Mouse (Mus musculus) CD8-positive naive resting alpha-beta T cell, adult 2 months (primary cell): ENCODE measurements around the gene Gm11627.
A peak's percentile ranks its signal among the peaks of the same experiment; 100 is the strongest.

Source experiments
- DNase-seq, 2 experiments: peaks; one replicate each; pipeline ENCODE4 v3.0.0; 2022; ENCODE audit warnings: low read depth in 2 of 2, low spot score in 2 of 2

Gm11627 gene

DNA sequence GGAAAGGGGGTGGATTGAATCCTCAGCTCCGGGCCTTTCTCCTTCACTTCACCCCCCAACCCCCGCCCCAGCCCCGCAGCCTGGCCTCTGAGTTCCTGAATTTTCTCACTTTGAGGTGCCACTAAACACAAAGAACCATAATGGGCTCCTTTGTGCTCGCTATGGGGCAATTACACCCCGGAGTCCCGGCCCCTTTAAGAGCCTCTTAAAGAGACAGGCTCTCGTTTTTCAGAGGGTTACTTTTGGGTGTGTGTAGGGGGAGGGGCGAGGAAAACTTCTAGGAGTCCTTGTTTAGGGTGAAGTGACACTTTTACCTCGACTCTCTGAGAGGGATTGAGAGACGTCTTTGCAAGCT is 24.2 kb upstream of the Gm11627 start:
- DNase-seq, result no peak

DNA sequence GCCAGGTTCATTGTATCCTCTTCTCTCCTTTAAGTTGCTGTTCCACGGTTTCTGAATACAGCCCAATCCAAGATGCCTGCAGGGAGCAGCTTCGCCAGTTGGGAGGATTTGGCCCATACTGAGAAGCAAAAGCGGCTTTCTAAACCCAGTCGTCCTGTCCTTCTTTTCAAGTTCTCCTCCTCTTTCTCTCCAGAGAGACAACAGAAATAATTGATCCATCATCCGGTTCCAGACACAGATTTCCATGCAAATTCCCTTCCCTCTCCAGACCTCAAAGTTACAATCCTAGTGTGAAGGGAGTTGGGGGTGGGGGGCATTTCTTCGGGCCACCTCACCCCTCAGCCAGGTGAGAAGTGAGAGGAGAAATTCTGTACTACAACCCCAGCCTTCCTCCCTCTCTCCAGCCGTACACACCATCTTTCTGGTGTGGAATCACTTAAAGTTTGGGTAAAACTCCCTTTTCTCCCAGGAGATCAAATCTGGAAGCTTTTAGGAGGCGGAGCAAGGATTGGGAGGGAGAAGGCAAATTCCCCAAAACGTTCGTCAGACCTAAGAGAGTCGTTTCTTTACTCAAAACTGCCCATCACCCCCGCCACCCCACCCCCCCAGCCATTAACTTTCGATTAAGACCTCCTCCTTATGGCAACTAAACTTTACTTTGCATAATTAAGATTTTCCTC is 23.7 kb upstream of the Gm11627 start:
- DNase-seq, result no peak

DNA sequence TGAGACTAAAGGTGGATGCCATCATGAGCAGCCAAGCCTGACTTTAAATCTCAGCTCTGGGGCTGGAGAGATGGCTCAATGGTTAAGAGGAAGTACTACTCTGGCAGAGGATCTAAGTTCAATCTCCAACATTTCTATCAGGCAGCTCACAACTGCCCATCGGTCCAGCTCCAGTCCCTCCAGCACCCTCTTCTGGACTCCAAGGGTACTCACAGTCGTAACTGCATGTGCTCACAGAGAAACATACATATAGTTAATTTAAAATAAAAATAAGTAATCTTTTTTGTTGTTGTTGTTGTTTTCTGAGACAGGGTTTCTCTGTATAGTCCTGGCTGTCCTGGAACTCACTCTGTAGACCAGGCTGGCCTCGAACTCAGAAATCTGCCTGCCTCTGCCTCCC is 20.7 kb upstream of the Gm11627 start:
- no peak for DNase-seq

DNA sequence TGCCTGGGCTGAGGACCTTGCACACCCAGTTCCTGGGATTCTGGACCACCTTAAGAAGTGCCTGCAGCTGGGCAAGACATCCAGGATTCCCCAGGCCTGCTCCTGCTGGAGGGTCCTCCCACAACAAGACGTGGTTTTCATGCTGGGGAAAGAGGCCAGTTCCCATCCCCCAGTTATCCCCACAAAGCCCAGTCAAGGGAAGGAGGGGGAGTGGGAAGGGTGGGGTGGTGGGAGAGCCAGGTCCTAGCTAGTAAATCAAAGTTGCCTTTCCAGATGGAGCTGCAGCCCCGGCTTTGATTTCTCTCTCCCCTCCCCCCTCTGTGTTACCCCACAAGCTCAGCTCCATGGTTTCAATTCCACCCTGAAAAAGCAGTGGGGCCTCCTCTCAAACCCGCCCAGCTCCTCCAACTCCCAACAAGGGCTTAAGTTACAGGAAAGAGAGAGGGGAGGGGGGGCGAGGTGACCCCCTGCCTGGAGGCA is 16.1 kb upstream of the Gm11627 start:
- no peak for DNase-seq

DNA sequence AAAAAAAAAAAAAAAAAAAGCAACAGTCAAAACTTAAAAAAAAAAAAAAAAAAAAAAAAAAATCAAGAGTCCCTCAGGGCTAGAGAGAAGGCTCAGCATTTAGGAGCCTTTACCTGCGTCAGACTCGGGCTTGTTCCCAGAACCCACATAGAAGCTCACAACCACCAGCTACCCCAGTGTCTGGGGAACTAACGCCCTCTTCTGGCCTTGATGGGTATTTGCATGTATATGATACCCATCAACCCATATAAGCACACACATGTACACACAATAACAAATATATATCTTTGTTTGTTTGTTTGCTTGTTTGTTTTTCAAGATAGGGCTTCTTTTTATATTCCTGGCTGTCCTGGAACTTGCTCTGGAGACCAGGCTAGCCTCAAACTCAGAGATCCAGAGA is 8.3 kb upstream of the Gm11627 start:
- no peak for DNase-seq

DNA sequence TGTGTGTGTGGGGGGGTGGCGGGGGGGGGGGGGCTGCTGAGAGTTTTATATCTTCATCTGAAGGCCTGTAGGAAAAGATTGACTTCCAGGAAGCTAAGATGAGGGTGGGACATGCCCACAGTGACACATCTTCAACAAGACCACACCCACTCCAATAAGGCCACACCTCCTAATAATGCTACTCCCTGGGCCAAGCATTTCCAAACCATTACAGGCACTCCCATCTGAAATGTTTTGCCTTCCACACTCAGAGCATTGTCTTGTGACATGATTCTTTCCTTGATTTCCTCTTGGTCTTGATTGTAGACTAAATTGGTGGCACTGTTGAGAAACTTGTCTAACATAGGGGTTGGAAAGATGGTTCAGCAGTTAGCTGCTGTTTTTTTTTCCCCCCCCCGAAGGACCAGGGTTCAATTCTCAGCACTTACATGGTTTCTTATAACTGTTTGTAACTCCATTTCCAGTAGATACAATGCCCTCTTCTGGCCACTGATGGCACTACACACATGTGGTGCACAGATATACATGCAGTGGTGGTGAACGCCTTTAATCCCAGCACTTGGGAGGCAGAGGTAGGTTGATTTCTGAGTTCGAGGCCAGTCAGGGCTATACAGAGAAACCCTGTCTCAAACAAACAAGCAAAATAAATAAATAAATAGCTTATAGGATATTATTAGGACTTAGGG is 7.3 kb upstream of the Gm11627 start:
- no peak for DNase-seq

DNA sequence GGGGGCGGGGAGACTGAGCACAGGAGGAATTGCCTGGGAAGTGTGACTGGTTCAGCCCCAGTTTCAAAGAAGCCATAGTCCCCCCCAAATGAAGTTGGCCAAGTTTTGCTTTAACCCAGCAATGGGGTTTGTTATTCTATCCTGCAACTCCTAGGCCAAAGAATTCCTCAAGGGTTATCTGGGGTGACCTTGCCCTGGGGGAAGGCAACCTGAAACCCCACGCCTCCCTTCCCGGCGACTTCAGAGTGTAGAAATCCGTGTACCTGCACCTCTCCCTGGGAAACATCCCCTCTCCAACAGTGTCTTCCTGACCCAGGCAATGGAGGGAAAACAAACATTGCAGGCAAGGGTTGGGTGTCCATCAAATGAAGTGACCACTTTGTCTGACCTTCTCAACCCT is 3.5 kb upstream of the Gm11627 start:
- no peak for DNase-seq

DNA sequence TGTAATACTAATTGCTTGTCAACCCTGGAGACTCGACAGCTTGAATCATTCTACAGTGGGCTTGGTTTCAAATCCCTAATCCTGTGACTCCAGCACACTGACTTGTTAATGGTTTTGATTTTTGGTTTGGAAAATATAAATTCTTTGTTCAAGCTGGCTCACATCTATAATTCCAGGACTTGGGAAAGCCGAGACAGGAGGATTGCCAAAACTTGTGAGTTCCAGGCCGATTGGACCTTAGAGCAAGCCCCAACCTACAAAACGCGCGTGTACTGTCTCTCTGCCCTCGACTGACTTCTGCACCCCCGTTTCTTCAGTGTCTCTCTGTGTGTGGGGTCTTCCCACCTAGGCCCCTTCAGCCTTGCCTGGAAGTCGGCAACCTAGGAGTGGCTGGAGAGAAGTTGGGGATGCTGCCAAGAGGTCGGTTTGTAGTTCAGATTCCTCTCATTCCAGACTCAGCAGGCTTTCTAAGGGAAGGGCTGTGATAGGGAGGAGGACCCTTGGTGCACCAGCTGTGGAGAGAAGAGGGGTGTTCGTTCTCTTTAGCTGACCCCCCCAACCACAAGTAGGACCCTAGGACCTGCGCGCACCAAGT is 2.9 kb upstream of the Gm11627 start:
- DNase-seq, result no peak

DNA sequence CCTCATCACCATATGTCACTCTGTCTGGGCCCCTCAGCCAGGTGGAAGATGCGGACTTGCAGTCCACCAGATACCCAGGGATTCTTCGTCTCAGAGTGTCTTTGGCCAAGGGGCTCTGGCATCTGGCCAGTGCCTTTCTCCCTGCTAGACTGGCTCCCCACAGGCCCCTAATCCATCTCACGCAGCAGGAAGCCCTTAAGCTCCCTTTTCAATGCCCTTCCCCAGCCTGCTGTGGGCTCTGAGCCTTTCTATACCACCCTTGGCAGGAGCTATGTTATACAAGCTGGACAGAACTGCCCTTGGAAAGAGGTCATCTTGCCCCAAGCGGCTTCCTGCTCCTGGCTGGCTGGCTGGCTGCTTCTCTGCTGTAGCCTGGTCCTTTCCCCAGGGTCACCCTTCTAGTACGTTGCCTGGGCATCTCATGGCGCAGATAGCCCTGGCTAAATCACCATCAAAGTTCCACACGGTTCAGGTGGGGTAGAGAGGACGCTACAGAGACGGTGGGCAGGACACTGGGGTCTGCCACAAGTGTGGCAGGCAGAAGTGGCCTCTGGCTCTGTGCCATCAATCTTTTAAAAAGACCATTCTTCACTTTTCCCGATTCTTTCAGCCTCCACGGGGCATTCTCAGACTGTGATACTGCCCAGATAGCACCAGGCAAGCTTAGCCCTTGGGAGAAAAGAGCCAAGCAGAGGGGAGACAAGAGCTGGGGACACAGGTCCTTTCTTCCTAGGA is 2.2 kb upstream of the Gm11627 start:
- DNase-seq, result no peak

DNA sequence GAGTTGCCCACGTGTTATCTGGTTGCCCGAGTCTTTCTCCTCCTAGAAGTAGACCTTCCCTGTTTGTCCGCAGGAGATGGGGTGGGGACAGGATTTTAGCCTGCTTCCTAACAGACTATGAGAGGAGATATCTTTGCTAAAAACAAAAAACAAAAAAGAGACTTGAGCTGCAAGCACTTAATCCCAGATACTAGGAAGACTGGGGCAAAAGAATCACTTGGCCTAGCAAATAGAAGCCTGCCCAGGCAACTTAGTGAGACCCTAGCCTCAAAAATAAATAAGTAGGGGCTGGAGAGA is 721 bp upstream of the Gm11627 start:
- no peak for DNase-seq

DNA sequence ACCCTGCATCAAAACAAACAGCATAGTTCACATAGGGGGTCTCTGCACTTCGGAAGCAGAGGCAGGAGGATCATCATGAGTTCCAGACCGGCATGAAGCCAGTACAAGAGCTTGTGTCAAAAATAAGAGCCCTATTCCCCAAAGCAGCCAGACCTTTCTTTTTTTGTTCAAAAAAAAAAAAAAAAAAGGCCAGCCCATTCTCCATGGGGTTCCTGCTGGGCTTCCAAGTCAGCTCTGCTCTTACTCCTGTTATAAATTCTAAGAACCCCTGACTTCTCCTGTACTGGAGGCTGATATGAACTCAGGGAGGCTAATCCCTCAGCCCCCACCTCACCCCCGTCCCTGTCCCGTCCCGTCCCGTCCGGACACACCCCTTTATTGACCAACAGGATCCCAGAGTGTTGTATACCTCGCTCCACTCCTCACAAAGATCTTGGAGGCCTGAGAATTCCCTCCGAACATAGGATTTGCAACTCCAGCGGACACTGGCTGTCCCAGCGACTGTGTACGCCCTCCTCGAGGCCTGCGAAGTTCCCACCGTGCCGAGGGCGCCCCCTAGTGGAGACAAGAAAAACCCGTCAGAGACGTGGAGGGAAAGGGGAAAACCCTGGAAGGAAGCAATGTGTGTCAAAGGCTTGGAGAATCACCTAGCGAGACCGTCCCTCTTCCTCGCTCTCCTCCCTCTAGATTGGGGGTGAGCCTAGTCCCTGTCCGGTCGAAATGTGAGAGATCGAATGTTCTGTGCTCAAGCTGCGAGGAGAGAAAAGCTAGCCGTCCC is 731 bp downstream of the Gm11627 start:
- DNase-seq, result peak; percentile 52 to 63

DNA sequence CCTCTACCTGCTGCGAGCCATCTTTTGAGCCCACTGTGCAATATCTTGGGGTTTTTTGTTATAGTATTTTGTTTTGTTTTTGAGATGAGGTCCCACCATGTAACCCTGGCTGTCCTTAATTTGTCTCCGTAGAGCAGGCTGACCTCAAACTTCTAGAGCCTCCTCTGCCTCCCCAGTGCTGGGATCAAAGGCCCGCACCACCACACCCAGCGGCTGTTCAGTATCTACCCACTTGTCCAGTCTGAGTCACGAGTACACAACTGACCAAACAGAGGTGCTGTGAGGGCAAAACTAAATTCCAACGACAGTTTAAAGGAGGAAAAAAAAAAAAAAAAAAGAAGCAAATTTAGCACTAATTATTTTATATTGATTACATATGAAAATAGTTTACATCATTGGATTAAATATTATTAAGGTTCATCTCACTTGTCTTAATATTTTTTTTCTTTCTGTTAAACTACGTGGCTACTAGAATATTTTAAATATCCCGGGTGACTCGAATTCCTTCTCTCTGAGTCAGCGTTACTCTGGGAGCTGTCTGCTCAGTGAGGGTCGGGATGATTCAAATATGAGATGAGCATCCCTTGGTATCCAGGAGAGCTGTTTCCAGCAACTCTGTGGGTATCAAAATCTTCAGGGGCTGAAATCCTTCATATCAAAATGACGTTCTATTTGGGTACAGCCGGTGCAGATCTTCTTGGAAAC is 3.1 kb downstream of the Gm11627 start:
- DNase-seq, result no peak

DNA sequence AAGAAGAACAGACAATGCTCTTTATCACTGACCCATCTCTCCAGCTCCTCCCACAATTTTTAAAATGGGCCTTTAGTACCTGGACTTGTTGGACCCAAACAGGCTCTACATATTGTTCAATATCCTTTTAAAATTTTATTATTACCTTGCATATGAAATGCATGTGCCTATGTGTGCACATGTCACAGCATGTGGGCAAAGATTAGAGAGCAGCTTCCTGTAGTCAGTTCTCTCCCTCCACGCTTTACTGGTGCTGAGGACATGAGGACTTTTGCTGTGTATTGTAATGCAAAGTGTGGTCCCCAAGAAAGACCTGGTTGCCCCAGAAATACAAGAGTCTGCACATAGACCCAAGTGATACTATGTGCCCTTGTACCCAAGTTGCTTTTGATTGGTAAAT is 4.2 kb downstream of the Gm11627 start:
- DNase-seq, result no peak

DNA sequence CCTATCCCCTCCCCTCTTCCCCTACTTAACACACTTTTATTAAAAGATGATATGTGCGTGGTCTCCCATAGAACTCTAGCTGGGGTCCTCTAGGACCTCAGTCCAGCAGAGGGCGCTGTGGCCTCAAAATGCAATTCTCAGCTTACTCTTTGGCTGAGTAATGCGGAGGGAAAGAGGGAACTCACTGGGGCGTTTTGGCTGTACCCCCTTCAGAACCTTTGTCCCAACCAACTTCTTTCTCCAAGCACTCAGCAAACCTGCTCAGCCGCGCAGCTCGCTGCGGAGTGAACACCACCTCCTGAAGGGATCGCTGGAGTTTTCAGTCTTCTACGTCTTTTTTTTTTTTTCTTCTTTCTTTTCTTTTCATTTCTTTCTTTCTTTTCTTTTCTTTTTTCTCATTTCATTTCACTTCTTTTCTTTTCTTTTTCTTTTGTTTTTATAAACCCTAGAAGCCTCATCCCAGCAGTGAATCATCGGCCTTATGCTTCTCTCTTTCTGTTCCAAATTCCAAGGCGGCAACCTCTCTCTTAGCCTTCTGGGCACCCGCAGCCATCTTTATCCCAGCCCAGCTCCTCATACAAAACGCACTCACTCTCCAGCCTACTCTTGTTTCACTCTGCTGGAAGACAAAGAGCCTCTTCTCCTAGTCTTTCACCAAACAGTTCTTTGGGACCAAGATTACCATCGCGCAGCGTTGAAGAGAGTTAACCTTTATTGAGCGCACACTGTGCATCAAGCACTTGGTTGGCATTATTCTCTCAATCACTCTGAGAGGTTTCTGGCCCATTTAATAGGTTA is 6.2 kb downstream of the Gm11627 start:
- peak; percentile 63 to 72 for DNase-seq

DNA sequence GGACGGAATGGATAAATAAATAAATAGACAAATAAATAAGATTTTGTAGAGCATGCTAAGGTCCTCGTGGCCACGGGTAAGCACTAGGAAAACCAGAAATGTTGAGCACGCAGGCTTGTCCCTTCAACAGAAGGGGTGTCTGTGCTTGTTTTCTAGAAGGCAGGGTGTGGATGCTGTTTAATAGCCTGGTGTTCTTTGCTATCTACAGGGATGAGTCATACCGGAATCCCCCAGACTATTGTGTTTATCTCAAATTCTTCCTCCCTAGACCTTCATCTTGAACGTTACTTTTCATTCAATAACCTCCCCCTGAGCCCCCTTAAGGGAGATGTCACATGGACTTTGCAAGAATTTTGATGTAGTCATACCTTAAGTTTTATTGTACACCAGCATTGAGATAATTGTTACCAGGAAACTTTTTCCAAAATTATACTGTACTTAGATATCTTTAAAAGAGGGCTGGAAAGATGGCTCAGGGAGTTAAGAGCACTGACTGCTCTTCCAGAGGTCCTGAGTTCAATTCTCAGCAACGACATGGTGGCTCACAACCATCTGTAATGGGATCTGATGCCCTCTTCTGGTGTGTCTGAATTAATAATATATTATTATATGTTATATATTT is 10.4 kb downstream of the Gm11627 start:
- DNase-seq, result no peak

DNA sequence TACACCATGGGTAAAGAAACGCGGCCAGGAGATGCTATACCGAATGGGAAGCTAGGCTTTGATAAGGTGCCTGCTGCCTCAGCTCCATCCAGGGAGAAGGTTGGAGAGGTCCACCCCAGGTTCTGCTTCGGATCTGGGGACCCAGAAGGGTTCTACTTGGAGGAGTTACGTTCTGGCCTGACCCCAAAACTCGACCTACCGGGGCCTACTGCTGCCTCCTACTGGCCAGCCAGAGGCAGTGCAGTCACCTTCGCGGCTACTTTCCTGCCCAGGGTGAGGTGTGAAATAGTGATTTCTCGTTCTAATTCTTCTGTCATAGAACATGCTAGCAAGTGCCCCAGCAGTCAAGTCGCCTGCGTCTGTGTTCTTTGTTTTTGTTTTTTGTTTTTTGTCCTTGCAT is 11.1 kb downstream of the Gm11627 start:
- DNase-seq, result peak in 1 of 2 experiments; percentile 8

DNA sequence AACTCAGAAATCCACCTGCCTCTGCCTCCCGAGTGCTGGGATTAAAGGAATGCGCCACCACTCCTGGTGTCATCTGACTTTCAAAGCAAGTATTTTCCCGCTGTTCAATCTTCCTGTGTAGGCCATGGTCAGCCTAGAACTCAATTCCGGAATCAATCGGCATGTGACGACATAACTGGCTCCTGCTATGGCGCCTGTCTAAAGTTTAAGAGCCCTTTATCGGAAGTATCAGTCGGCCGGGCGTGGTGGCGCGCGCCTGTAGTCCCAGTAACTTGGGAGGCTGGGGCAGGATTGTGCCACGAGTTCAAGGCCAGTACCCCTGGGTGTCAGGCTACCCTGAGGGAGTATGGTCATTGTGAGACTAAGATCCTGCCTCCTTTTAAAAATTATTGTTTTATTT is 11.5 kb downstream of the Gm11627 start:
- no peak for DNase-seq

DNA sequence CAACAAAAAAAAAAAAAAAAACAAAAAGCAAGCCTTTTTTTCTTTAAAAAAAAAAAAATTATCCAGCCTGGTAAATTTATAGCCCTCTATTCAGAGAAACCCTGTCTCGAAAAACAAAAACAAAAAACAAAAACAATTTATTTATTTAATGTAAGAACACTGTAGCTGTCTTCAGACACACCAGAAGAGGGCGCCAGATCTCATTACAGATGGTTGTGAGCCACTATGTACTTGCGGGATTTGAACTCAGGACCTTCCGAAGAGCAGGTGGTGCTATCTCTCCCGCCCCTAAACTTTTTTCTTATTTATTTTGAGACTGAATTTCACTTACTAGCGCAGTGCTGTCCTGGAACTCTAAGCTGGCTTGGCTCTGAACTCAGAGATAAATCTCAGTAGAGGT is 12.1 kb downstream of the Gm11627 start:
- no peak for DNase-seq

DNA sequence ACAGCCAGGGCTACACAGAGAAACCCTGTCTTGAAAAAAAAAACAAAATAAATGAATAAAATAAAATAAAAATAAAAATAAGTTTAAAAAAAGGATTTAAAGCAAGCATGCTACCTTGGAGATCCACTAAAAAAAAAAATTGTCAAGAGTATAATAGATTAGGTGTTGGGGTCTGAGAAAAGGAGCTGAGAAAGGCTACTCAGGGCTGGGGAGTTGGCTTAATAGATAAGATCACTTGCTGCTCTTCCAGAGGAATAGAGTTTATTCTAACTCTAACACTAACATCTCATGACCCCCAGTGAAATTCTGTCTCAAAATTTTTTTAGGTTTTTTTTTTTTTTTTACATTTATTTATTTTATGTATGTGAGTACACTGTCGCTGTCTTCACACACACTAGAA is 13.0 kb downstream of the Gm11627 start:
- no peak for DNase-seq

DNA sequence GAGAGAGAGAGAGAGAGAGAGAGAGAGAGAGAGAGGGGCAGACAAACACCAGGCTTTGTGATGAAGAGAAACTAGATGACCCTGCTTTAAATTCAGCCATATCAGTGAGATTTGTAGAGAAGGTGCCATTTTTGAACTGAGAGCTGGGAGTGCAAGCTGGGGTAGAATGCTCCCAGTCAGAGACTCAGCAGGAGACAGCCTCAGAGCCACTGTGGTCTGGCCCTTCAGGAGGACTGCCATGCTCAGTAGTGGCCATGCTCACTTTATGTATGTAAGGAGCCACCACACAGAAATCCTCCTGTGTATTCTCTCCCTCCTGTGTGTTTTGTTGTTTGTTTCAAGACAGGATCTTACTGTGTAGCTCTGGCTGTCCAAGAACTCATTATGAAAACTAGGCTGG is 13.5 kb downstream of the Gm11627 start:
- no peak for DNase-seq
